Mouse (Mus musculus) stomach, postnatal 0 days (tissue): ENCODE data around the gene Bod1l. TPM values are rescaled to one million over a fixed set of nuclear protein-coding genes. Genes with fewer than 3 reads are reported as not detected.

Experiments
- ATAC-seq: fragments of 200-750 bp; cut with Nextera tagmentation; 2 replicates; pipeline ENCODE4 v1.8.0; 2017; ENCODE audit not compliant: low FRiP score, low TSS enrichment
- DNase-seq: peaks from one replicate; pipeline ENCODE4 v3.0.0-alpha.2; 2016; ENCODE audit warnings: low spot score
- H3K27ac ChIP-seq: fragments of 300-500 bp; sonication (generic); replicated peaks from 2 replicates; pipeline ENCODE4 v1.5.1; 2014; ENCODE audit warnings: mild to moderate bottlenecking, control low read depth
- H3K27me3 ChIP-seq: fragments of 300-500 bp; sonication (generic); 2 replicates; pipeline ENCODE4 v1.6.1; 2014; ENCODE audit warnings: low read length; ENCODE audit not compliant: control insufficient read depth, insufficient read depth
- H3K36me3 ChIP-seq: fragments of 300-500 bp; sonication (generic); 2 replicates; pipeline ENCODE4 v1.6.1; 2014; ENCODE audit warnings: low read length, mixed read lengths; ENCODE audit not compliant: control insufficient read depth, insufficient read depth
- H3K4me1 ChIP-seq: fragments of 300-500 bp; sonication (generic); replicated peaks from 2 replicates; pipeline ENCODE4 v1.6.1; 2014; ENCODE audit warnings: antibody characterized with exemption; ENCODE audit not compliant: control insufficient read depth, insufficient read depth
- H3K4me2 ChIP-seq: fragments of 300-500 bp; sonication (generic); replicated peaks from 2 replicates; pipeline ENCODE4 v1.6.1; 2014; ENCODE audit warnings: low read depth, mild to moderate bottlenecking, control low read depth, moderate library complexity
- H3K4me3 ChIP-seq: fragments of 300-500 bp; sonication (generic); 2 replicates; pipeline ENCODE4 v1.5.1; 2014; ENCODE audit warnings: low read depth, low read length, control low read depth
- H3K9ac ChIP-seq: fragments of 300-500 bp; sonication (generic); 2 replicates; pipeline ENCODE4 v1.6.1; 2014; ENCODE audit warnings: mild to moderate bottlenecking, low read length, control low read depth, mixed read lengths
- H3K9me3 ChIP-seq: fragments of 300-500 bp; sonication (generic); 2 replicates; pipeline ENCODE4 v1.6.1; 2016; ENCODE audit warnings: low read length; ENCODE audit not compliant: control insufficient read depth
- CTCF ChIP-seq: IDR thresholded peaks from 2 replicates; pipeline ENCODE4 v1.5.1; 2016; ENCODE audit warnings: antibody characterized with exemption, low read depth, mild to moderate bottlenecking, moderate library complexity
- EP300 ChIP-seq: optimal IDR thresholded peaks from 2 replicates; pipeline ENCODE3; 2016; ENCODE audit warnings: antibody characterized with exemption
- WGBS: fragments of 180-500 bp; shearing (Covaris S2); extraction: QIAGEN DNeasy Blood & Tissue Kit; methylation state at CpG from one replicate; pipeline ENCODE4 v1.1.7; 2014; 5-methylcytosine and 5-hydroxymethylcytosine counted together
- polyA plus RNA-seq: library from polyadenylated mRNA; unstranded; fragments of >200 nt; fragmentation: Nextera tagmentation; extraction: Ambion mirVana; gene quantifications from 2 replicates; pipeline ENCODE4 v1.2.1, GENCODE M21; 2015

The Bod1l gene
- polyA plus RNA-seq, result 10.6 and 11.3 TPM in 2 replicates

GRCm38 (mm10) chr5:41844147-41844529 lies at the start of gene Bod1l:
TSS of gene Bod1l (minus strand) at chr5:41844315.
- H3K9me3 ChIP-seq, result no peaks in the 10 kb centered on the region
- peak within 1 kb of the TSS; percentile 59 for H3K4me2 ChIP-seq
- peak within 1 kb of the TSS; percentile 98 for H3K9ac ChIP-seq
- DNase-seq (peak; percentile 97), ATAC-seq (peak; percentile 98)
- TF ChIP-seq EP300 (peak; percentile 62), CTCF (peak; percentile 80)
- H3K4me1 ChIP-seq, result 0 out of 2 replicates have a peak, but pooled peaks cover 3% of the 10 kb centered on the region
- peak within 1 kb of the TSS; percentile 97 for H3K4me3 ChIP-seq
- no peaks in the 10 kb centered on the region for H3K36me3 ChIP-seq
- H3K27ac ChIP-seq, result peak within 1 kb of the TSS; percentile 86
- WGBS, result 1% methylated on average over 38 of the region's 38 CpGs
- H3K27me3 ChIP-seq, result no peaks in the 10 kb centered on the region

DNA sequence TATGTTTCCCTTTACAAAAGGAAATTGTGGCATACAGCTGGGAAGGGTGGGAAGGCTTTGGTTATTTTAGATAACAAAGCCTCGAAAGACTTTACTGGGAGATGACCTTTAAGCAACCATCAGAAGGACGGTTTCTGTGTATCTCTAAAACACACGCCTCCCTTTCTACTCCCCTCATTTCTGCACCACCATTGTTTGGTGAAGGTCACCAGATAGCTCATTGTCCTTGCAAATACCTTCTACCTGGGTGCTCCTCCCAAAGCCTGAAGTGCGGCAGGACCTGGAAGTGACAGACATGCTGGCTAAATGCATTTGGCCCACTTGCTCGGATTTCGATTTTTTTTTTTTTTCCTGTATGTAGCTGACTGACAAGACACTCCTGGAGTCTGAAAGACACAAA lies 49.2 kb upstream of the Bod1l start:
- DNase-seq, result no peak

GRCm38 (mm10) chr5:41890871-41891270 lies 46.8 kb upstream of the Bod1l start:
- no peaks in the 10 kb centered on the region for H3K4me1 ChIP-seq
- no peak for TF ChIP-seq CTCF
- TF ChIP-seq EP300, result no peak
- no peaks in the 10 kb centered on the region for H3K36me3 ChIP-seq
- no peaks in the 10 kb centered on the region for H3K9me3 ChIP-seq
- ATAC-seq, result no peak
- H3K27ac ChIP-seq, result no peak overlapping the region
- H3K27me3 ChIP-seq, result no peaks in the 10 kb centered on the region
- no peak overlapping the region for H3K4me3 ChIP-seq
- no peak overlapping the region for H3K4me2 ChIP-seq
- no peak overlapping the region for H3K9ac ChIP-seq
- no peak for DNase-seq
- WGBS, result 51% methylated on average over 5 of the region's 5 CpGs

More for the DNA sequence above, 49.2 kb upstream of the Bod1l start:
- TF ChIP-seq CTCF (no peak), EP300 (no peak)
- Histone ChIP-seq H3K36me3 (no peaks in the 10 kb centered on the region), H3K4me1 (no peaks in the 10 kb centered on the region), H3K4me3 (no peak overlapping the region), H3K9ac (no peak overlapping the region), H3K9me3 (no peaks in the 10 kb centered on the region), H3K27ac (no peak overlapping the region), H3K4me2 (no peak overlapping the region), H3K27me3 (no peaks in the 10 kb centered on the region)
- no peak for ATAC-seq
- 52% methylated on average over 6 of the region's 6 CpGs for WGBS

DNA sequence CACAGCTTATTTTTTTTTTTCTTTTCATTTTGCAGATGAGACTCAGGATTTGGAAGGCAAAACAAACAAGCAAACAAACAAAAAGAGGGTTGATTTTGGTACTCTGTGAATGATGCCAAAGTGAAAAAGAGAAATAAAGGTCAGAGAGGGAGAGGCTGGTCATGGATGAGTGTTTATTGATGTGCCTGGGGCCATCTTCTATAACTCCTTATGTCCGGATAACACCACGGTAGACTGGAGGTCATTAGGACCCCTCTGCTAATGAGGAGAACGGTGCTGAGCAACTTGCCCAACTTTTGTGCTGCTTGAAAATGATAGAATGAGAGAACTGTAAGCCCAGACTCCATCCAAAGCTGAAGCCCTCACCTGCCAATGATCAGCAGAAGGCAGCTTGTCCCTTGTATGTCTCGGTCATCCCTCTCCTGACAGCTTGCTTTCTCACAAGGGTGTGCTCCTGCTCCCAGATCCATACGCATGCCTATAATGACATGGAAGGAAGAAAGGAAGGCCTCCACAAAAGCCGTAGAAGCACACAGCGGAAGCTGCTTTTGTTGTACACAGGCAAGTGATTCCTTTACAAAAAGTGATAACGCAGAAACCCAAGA lies 45.2 kb upstream of the Bod1l start:
- no peak overlapping the region for H3K4me3 ChIP-seq
- H3K27me3 ChIP-seq, result no peaks in the 10 kb centered on the region
- H3K9ac ChIP-seq, result no peak overlapping the region
- no peak overlapping the region for H3K27ac ChIP-seq
- TF ChIP-seq CTCF (no peak), EP300 (no peak)
- 87% methylated on average over 8 of the region's 8 CpGs for WGBS
- no peaks in the 10 kb centered on the region for H3K4me1 ChIP-seq
- DNase-seq, result no peak
- H3K9me3 ChIP-seq, result no peaks in the 10 kb centered on the region
- ATAC-seq, result no peak
- H3K36me3 ChIP-seq, result no peaks in the 10 kb centered on the region
- H3K4me2 ChIP-seq, result no peak overlapping the region

DNA sequence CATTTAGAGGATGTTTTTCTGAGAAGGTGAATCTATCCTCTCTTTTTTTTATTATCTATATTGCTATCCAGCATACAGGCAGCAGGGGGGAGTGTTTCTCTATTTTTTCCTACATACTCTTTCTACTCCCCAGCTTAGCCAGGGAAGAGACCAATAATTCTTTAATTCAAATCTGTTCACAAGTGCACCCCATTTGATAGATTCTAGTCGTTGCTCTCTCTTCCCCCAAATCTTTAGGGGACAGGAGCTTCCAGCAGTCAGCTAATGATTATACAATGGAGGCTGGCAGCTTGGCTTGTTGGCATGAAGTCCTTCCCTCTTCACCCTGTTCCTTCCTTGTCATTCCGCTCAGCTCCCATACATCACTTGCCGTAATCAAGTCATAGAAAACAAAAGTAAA lies 44.7 kb upstream of the Bod1l start:
- ATAC-seq (no peak), DNase-seq (no peak)
- no peak for TF ChIP-seq EP300
- peak; percentile 58 for TF ChIP-seq CTCF
- Histone ChIP-seq H3K4me3 (no peak overlapping the region), H3K36me3 (no peaks in the 10 kb centered on the region), H3K9me3 (no peaks in the 10 kb centered on the region), H3K9ac (no peak overlapping the region), H3K4me2 (no peak overlapping the region), H3K27me3 (no peaks in the 10 kb centered on the region), H3K4me1 (no peaks in the 10 kb centered on the region), H3K27ac (no peak overlapping the region)
- 65% methylated on average over 3 of the region's 3 CpGs for WGBS

DNA sequence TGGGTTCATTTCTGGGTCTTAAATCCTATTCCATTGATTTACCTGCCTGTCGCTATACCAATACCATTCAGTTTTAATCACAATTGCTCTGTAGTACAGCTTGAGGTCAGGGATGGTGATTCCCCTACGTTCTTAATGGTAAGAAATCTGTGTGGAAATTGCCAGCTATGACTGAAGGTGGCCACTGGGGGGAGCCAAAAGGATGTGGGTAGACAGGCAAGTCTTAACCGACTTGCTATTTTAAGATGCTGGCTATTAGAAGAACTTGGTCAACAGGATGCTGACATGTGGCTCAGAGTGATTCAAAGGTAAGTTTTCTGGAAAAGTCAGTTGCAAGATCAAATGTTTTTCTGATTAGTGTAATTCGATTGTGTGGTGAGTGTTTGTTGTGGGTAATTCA lies 43.6 kb upstream of the Bod1l start:
- ATAC-seq, result no peak

More for the DNA sequence above, 43.6 kb upstream of the Bod1l start:
- WGBS, result 13% methylated on average over 4 of the region's 4 CpGs
- Histone ChIP-seq H3K27me3 (no peaks in the 10 kb centered on the region), H3K4me1 (no peaks in the 10 kb centered on the region), H3K36me3 (no peaks in the 10 kb centered on the region), H3K4me3 (no peak overlapping the region), H3K27ac (no peak overlapping the region), H3K4me2 (no peak overlapping the region), H3K9ac (no peak overlapping the region), H3K9me3 (no peaks in the 10 kb centered on the region)
- peak; percentile 77 for DNase-seq
- no peak for TF ChIP-seq EP300
- TF ChIP-seq CTCF, result peak; percentile 85
